Mouse (Mus musculus) Muller cell, postnatal 12 days (primary cell): ENCODE results near the gene Tefm.

Source experiments
- DNase-seq: peaks from one replicate; pipeline ENCODE4 v3.0.0-alpha.2; 2015; ENCODE audit errors: inconsistent ontology term

The Tefm gene

GRCm38 (mm10) chr11:80098444-80099056 is 43.4 kb downstream of the Tefm start:
- no peak for DNase-seq

DNA sequence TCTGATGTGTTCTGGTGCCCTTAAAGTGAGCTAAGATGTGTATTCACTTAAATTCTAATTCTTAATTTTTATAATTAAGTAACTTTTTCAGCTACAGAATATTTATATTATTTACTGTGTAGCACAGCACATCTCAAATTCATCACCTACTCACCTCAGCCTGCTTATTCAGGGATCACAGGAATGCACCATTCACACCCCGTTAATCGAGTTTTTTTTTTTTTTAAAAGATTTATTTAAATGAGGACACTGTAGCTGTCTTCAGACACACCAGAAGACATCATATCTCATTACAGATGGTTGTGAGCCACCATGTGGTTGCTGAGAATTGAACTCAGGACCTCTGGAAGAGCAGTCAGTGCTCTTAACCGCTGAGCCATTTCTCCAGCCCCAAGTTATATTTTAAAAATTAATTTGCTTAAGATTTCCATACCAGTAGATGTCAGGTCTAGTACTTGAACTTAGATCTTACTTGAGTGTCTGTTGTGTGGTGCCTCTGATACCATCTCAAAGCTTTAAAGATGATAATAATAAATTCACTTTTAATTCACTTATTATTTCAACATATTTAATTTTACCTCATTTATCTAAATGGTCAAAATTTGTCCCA is 51.3 kb downstream of the Tefm start:
- DNase-seq: no peak

DNA sequence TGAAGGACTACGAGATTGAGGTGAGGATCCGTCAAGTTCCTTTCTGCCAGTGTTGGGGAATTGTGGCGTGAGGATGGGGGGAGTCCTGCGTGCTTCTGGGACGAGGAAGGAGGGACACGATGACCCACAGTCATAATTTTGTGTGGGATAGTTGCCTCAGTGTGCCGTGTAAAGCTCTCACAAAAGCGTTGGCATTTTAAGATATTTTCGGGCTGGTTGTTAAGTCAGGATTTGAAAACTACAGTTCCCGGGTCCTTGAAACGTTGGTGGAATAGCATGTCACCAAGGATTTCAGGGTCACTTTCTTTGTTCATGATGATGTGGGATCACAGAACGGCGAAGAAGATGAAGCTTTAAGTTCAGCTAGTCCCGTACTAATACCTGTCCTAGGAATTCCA is 52.2 kb downstream of the Tefm start:
- DNase-seq: no peak

DNA sequence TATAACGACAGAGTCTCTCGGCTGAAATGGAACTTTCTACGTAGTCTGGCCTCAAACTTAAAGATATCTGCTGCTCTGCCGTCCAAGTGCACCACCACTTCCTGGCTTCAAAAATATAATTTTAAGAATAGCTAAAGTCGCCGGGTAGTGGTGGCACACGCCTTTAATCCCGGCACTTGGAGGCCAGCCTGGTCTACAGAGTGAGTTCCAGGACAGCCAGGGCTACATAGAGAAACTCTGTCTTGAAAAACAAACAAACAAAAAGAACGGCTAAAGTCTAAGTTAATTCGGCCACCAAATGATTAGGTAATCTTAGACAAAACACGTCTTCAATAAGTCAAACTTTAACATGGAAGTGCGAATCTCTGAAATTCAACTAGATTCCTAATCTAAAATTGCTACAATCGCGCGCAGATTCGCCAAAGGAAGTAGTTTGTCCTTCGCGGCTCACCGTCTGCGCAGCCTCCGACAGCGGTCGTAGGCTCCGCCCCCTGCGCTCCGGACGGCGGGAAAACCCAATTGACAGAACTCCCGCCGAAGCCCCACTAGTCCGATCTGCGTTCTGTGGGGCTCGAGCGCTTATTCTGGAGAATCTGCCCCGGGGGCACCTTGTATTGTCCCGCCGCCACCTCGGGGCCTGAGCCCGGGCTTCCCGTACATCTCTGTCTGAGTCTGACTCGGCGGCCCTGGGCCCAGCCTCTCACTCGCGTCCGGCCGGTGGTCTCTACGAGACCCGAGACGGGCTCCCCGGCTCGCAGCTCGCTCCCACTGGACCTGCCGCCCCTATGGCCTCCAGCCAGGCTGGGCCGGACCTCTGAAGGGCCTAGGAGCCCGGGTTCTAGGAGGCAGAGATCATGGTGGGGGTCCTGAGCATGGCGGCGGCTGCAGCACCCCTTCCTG is 52.8 kb downstream of the Tefm start, which contains the start of gene Atad5:
Gene Atad5, plus strand, starts transcription at position 484 of the 900 bp plus-strand sequence.
- DNase-seq: peak; percentile 83

DNA sequence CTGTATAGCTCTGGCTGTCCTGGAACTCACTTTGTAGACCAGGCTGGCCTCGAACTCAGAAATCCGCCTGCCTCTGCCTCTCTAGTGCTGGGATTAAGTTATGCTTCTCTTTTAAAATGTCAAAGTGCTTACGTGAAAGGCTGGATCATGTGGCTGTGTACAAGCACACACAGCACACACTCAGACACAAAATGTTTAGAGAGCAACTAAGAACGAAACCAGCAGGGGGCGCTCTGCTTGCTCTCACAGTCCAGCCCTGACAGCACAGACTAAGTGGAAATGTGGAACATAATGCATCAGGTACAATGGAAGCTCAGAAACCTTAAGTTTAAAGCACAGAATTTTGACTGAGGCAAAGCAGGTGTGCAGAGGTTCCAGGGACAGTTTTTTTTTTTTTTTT is 55.1 kb downstream of the Tefm start:
- peak; percentile 44 for DNase-seq
